Mouse (Mus musculus): ENCODE results near the gene Olfr573-ps1. TPM values are rescaled to one million over a fixed set of nuclear protein-coding genes. Genes with fewer than 3 reads are reported as not detected.

Olfr573-ps1 gene
- polyA plus RNA-seq, 1 experiment from 2014 or later, result not detected

GRCm38 (mm10) chr7:102919632-102920031 is 22.7 kb downstream of the Olfr573-ps1 start:
- ATAC-seq (ENCODE audit: insufficient number of reproducible peaks, insufficient read depth, low FRiP score, low TSS enrichment), result no peak
- no peaks in the 10 kb centered on the region for H3K4me1 ChIP-seq
- H3K27me3 ChIP-seq, result no peaks in the 10 kb centered on the region
- no peak overlapping the region for H3K4me2 ChIP-seq (replicated peaks)
- no peak overlapping the region for H3K27ac ChIP-seq
- no peaks in the 10 kb centered on the region for H3K9me3 ChIP-seq
- H3K4me3 ChIP-seq, result no peak overlapping the region
- no peak overlapping the region for H3K9ac ChIP-seq
- 22% methylated on average over 1 of the region's 1 CpGs for WGBS
- no peaks in the 10 kb centered on the region for H3K36me3 ChIP-seq

- peak; percentile 56; the same call in 1 of the 2 replicates for ATAC-seq (ENCODE audit: insufficient number of reproducible peaks, insufficient read depth, low FRiP score, low TSS enrichment)
- Histone ChIP-seq H3K4me2 (replicated peaks) (no peak within 1 kb of the TSS), H3K27ac (no peak within 1 kb of the TSS), H3K4me1 (no peaks in the 10 kb centered on the region), H3K9me3 (no peaks in the 10 kb centered on the region), H3K36me3 (no peaks in the 10 kb centered on the region), H3K4me3 (no peak within 1 kb of the TSS), H3K9ac (no peak within 1 kb of the TSS), H3K27me3 (no peaks in the 10 kb centered on the region)
- 65% methylated on average over 4 of the region's 4 CpGs for WGBS
Observed at GRCm38 (mm10) chr7:102917032-102917875, 25.1 kb downstream of the Olfr573-ps1 start, which contains the start of gene Olfr571. TSS of gene Olfr571 (minus strand) at chr7:102917536.

GRCm38 (mm10) chr7:102916405-102916804 is 26.0 kb downstream of the Olfr573-ps1 start:
- Histone ChIP-seq H3K4me3 (no peak overlapping the region), H3K36me3 (no peaks in the 10 kb centered on the region), H3K9ac (no peak overlapping the region), H3K9me3 (no peaks in the 10 kb centered on the region), H3K27me3 (no peaks in the 10 kb centered on the region), H3K4me2 (replicated peaks) (no peak overlapping the region), H3K4me1 (no peaks in the 10 kb centered on the region), H3K27ac (no peak overlapping the region)
- no peak for ATAC-seq (ENCODE audit: insufficient number of reproducible peaks, insufficient read depth, low FRiP score, low TSS enrichment)
- WGBS, result 63% methylated on average over 5 of the region's 5 CpGs

DNA sequence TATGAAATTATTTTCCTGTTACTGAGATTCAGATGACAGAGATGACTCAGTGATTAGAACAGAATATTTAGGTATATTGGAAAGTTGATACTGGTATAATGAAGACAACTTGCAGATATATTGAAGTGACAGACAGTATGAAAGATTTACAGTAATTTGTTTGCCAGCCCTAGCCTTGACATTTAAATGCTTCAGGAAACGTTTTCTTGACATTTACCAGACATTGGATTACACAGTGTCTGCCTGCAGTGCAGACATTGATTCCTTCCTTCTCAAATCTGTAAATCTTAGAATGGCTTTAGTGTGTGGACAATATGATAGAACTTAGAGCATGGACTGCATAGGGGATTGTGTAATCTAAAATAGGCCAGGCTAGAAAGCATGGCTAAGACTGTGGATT is 27.1 kb downstream of the Olfr573-ps1 start:
- no peak overlapping the region for H3K9ac ChIP-seq
- H3K27me3 ChIP-seq, result no peaks in the 10 kb centered on the region
- H3K4me3 ChIP-seq, result no peak overlapping the region
- no peak for ATAC-seq (ENCODE audit: insufficient number of reproducible peaks, insufficient read depth, low FRiP score, low TSS enrichment)
- WGBS, result 27% methylated on average over 1 of the region's 1 CpGs
- H3K27ac ChIP-seq, result no peak overlapping the region
- no peak overlapping the region for H3K4me2 ChIP-seq (replicated peaks)
- no peaks in the 10 kb centered on the region for H3K9me3 ChIP-seq
- H3K36me3 ChIP-seq, result no peaks in the 10 kb centered on the region
- H3K4me1 ChIP-seq, result no peaks in the 10 kb centered on the region

Other genes with a start within 250 kb of the Olfr573-ps1 start
- not detected in 2 replicates for gene Olfr557, start 246.7 kb downstream of the Olfr573-ps1 start, polyA plus RNA-seq (2016; fragmentation: Nextera tagmentation; extraction: Ambion mirVana)
- 0.55 and 0.98 TPM in 2 replicates for gene Olfr558, start 240.4 kb downstream of the Olfr573-ps1 start, polyA plus RNA-seq (2016; fragmentation: Nextera tagmentation; extraction: Ambion mirVana)
- gene Olfr33, start 223.5 kb downstream of the Olfr573-ps1 start, polyA plus RNA-seq (2016; fragmentation: Nextera tagmentation; extraction: Ambion mirVana), result not detected in 2 replicates
- gene Olfr559, start 215.1 kb downstream of the Olfr573-ps1 start, polyA plus RNA-seq (2016; fragmentation: Nextera tagmentation; extraction: Ambion mirVana), result not detected in 2 replicates
- not detected in 2 replicates for gene Olfr560, start 183.2 kb downstream of the Olfr573-ps1 start, polyA plus RNA-seq (2016; fragmentation: Nextera tagmentation; extraction: Ambion mirVana)
- gene Olfr78, start 183.1 kb downstream of the Olfr573-ps1 start, polyA plus RNA-seq (2016; fragmentation: Nextera tagmentation; extraction: Ambion mirVana), result 0.18 and 0.19 TPM in 2 replicates
- gene Olfr561, start 171.4 kb downstream of the Olfr573-ps1 start, polyA plus RNA-seq (2016; fragmentation: Nextera tagmentation; extraction: Ambion mirVana), result not detected in 2 replicates
- not detected in 2 replicates for gene Olfr564, start 139.1 kb downstream of the Olfr573-ps1 start, polyA plus RNA-seq (2016; fragmentation: Nextera tagmentation; extraction: Ambion mirVana)
- not detected in 2 replicates for gene Olfr566, start 83.8 kb downstream of the Olfr573-ps1 start, polyA plus RNA-seq (2016; fragmentation: Nextera tagmentation; extraction: Ambion mirVana)
- gene Olfr568, start 65.5 kb downstream of the Olfr573-ps1 start, polyA plus RNA-seq (2016; fragmentation: Nextera tagmentation; extraction: Ambion mirVana), result not detected in 2 replicates
- not detected in 2 replicates for gene Olfr569, start 51.7 kb downstream of the Olfr573-ps1 start, polyA plus RNA-seq (2016; fragmentation: Nextera tagmentation; extraction: Ambion mirVana)
- gene Olfr570, start 48.0 kb downstream of the Olfr573-ps1 start, polyA plus RNA-seq (2016; fragmentation: Nextera tagmentation; extraction: Ambion mirVana), result not detected in 2 replicates
- 0.06 and 0.23 TPM in 2 replicates for gene Olfr571, start 25.0 kb downstream of the Olfr573-ps1 start, polyA plus RNA-seq (2016; fragmentation: Nextera tagmentation; extraction: Ambion mirVana)
- not detected in 2 replicates for gene Olfr572, start 18.2 kb downstream of the Olfr573-ps1 start, polyA plus RNA-seq (2016; fragmentation: Nextera tagmentation; extraction: Ambion mirVana)
- not detected in 2 replicates for gene Olfr574, start 5.9 kb upstream of the Olfr573-ps1 start, polyA plus RNA-seq (2016; fragmentation: Nextera tagmentation; extraction: Ambion mirVana)
- not detected in 2 replicates for gene Olfr575, start 16.2 kb upstream of the Olfr573-ps1 start, polyA plus RNA-seq (2016; fragmentation: Nextera tagmentation; extraction: Ambion mirVana)
- not detected in 2 replicates for gene Olfr576, start 20.1 kb upstream of the Olfr573-ps1 start, polyA plus RNA-seq (2016; fragmentation: Nextera tagmentation; extraction: Ambion mirVana)
- gene Olfr577, start 33.4 kb upstream of the Olfr573-ps1 start, polyA plus RNA-seq (2016; fragmentation: Nextera tagmentation; extraction: Ambion mirVana), result not detected in 2 replicates
- gene Olfr578, start 46.7 kb upstream of the Olfr573-ps1 start, polyA plus RNA-seq (2016; fragmentation: Nextera tagmentation; extraction: Ambion mirVana), result not detected in 2 replicates
- not detected in 2 replicates for gene Olfr582, start 95.4 kb upstream of the Olfr573-ps1 start, polyA plus RNA-seq (2016; fragmentation: Nextera tagmentation; extraction: Ambion mirVana)
- gene Olfr583, start 108.7 kb upstream of the Olfr573-ps1 start, polyA plus RNA-seq (2016; fragmentation: Nextera tagmentation; extraction: Ambion mirVana), result not detected in 2 replicates
- gene Olfr584, start 139.3 kb upstream of the Olfr573-ps1 start, polyA plus RNA-seq (2016; fragmentation: Nextera tagmentation; extraction: Ambion mirVana), result not detected in 2 replicates
- gene Olfr585, start 155.1 kb upstream of the Olfr573-ps1 start, polyA plus RNA-seq (2016; fragmentation: Nextera tagmentation; extraction: Ambion mirVana), result not detected in 2 replicates
- not detected in 2 replicates for gene Olfr586, start 183.1 kb upstream of the Olfr573-ps1 start, polyA plus RNA-seq (2016; fragmentation: Nextera tagmentation; extraction: Ambion mirVana)
- not detected in 2 replicates for gene Olfr588-ps1, start 198.3 kb upstream of the Olfr573-ps1 start, polyA plus RNA-seq (2016; fragmentation: Nextera tagmentation; extraction: Ambion mirVana)
- gene Olfr589, start 213.8 kb upstream of the Olfr573-ps1 start, polyA plus RNA-seq (2016; fragmentation: Nextera tagmentation; extraction: Ambion mirVana), result not detected in 2 replicates
- gene Olfr591, start 235.8 kb upstream of the Olfr573-ps1 start, polyA plus RNA-seq (2016; fragmentation: Nextera tagmentation; extraction: Ambion mirVana), result not detected in 2 replicates
- gene Olfr592, start 242.2 kb upstream of the Olfr573-ps1 start, polyA plus RNA-seq (2016; fragmentation: Nextera tagmentation; extraction: Ambion mirVana), result not detected in 2 replicates